17 mouse cellular contexts compared by ENCODE assay signal in genomic region chr5:73919936-73920335, GRCm38 (mm10).
A peak's percentile ranks its signal among the peaks of the same experiment; 100 is the strongest.
DNase-seq lines count a peak whose midpoint lies in the region; ATAC-seq and TF ChIP-seq lines count a peak whose summit lies in the region.
"Had no signal": no experiment of that assay in that cellular context is flagged by ENCODE, and none has a peak within 500 bp of the region (broad histone marks: within the 10 kb centered on the region; RNA-seq: fewer than 3 reads in every experiment).

No protein-coding gene starts in this region.

- no peak for TF ChIP-seq EP300 in lung, postnatal 0 days (IDR thresholded peaks at IDR 0.05)

- H3K4me3 ChIP-seq in heart, embryonic 12.5 days, result no peak overlapping the region
- H3K4me3 ChIP-seq in lung, postnatal 0 days (ENCODE audit: low read depth, low read length), result no peak overlapping the region
- H3K4me3 ChIP-seq: heart, embryonic 15.5 days; layer of hippocampus, adult 2 months; liver, embryonic 12.5 days had no signal

- no peak overlapping the region for H3K9ac ChIP-seq in heart, embryonic 12.5 days
- H3K9ac ChIP-seq in lung, postnatal 0 days (replicated peaks; ENCODE audit: low read depth), result no peak overlapping the region
- H3K9ac ChIP-seq: heart, embryonic 15.5 days; liver, embryonic 12.5 days had no signal

- H3K4me1 ChIP-seq in heart, embryonic 12.5 days (replicated peaks), result no peaks in the 10 kb centered on the region
- no peaks in the 10 kb centered on the region for H3K4me1 ChIP-seq in lung, postnatal 0 days (ENCODE audit: insufficient read depth, low read depth, low read length)
- H3K4me1 ChIP-seq: heart, embryonic 15.5 days; liver, embryonic 12.5 days had no signal

- no peak overlapping the region for H3K27ac ChIP-seq in heart, embryonic 12.5 days (ENCODE audit: poor library complexity, severe bottlenecking)
- H3K27ac ChIP-seq in lung, postnatal 0 days (ENCODE audit: low read length), result no peak overlapping the region
- H3K27ac ChIP-seq: heart, embryonic 15.5 days; layer of hippocampus, adult 2 months; liver, embryonic 12.5 days; macrophage had no signal

- H3K27me3 ChIP-seq in heart, embryonic 12.5 days (replicated peaks), result no peaks in the 10 kb centered on the region
- no peaks in the 10 kb centered on the region for H3K27me3 ChIP-seq in lung, postnatal 0 days (replicated peaks; ENCODE audit: insufficient read depth, low read length)
- H3K27me3 ChIP-seq: heart, embryonic 15.5 days; liver, embryonic 12.5 days had no signal

- no peak overlapping the region for H3K4me2 ChIP-seq in heart, embryonic 12.5 days
- no peak overlapping the region for H3K4me2 ChIP-seq in lung, postnatal 0 days (replicated peaks; ENCODE audit: low read depth, low read length)
- H3K4me2 ChIP-seq: heart, embryonic 15.5 days; liver, embryonic 12.5 days had no signal

- ATAC-seq in heart, embryonic 12.5 days (ENCODE audit: insufficient number of reproducible peaks, low FRiP score), result no peak
- no peak for ATAC-seq in lung, postnatal 0 days
- ATAC-seq: liver, embryonic 12.5 days had no signal

- H3K9me3 ChIP-seq in heart, embryonic 12.5 days (replicated peaks), result no peaks in the 10 kb centered on the region
- H3K9me3 ChIP-seq in lung, postnatal 0 days (ENCODE audit: low read length), result no peaks in the 10 kb centered on the region
- H3K9me3 ChIP-seq: G1E; heart, embryonic 15.5 days; liver, embryonic 12.5 days had no signal

- peak; percentile 97 for DNase-seq in heart, adult 11 months
- DNase-seq in lung, postnatal 25 days (ENCODE audit: low spot score), result peak; percentile 44
- no peak for DNase-seq in lung, postnatal 0 days (ENCODE audit: low spot score)
- DNase-seq in heart, postnatal 4 days, result peak; percentile 59
- peak; percentile 78 for DNase-seq in skeletal muscle tissue, adult 2 months (ENCODE audit: low read depth, low spot score)
- DNase-seq in retina, postnatal 1 day, result no peak
- no peak for DNase-seq in layer of hippocampus, postnatal 36 days
- DNase-seq: cerebellum, adult 18-20 months; embryo, embryonic 11 days; midbrain, embryonic 14.5 days; right cerebral cortex, postnatal 4 days had no signal

- no peak for TF ChIP-seq CTCF in lung, postnatal 0 days (IDR thresholded peaks at IDR 0.05)

- WGBS in heart, embryonic 12.5 days, result 82% methylated on average over 6 of the region's 6 CpGs
- WGBS in lung, postnatal 0 days, result 73% methylated on average over 6 of the region's 6 CpGs

- H3K36me3 ChIP-seq in heart, embryonic 12.5 days, result no peaks in the 10 kb centered on the region
- no peaks in the 10 kb centered on the region for H3K36me3 ChIP-seq in lung, postnatal 0 days (ENCODE audit: insufficient read depth, low read length)
- H3K36me3 ChIP-seq: G1E; heart, embryonic 15.5 days; liver, embryonic 12.5 days had no signal

Comparison
In these comparisons a context has a peak if more than half of its experiments do, and no peak if none do; other contexts are left out.
1. DNase-seq: peak in heart, adult 11 months (single experiment), lung, postnatal 25 days (single experiment), heart, postnatal 4 days (single experiment) and skeletal muscle tissue, adult 2 months (single experiment); none in lung, postnatal 0 days (single experiment), retina, postnatal 1 day (single experiment) and layer of hippocampus, postnatal 36 days (0 of 2).